Mouse (Mus musculus): ENCODE results near the gene Vps26c.

GRCm38 (mm10) chr16:94525955-94526343 is 681 bp downstream of the Vps26c start:
- TF ChIP-seq CTCF (IDR thresholded peaks at IDR 0.05; ENCODE audit: borderline replicate concordance, extremely low read depth, insufficient read depth, insufficient read length) = no peak
- TF ChIP-seq POLR2A (IDR thresholded peaks at IDR 0.05; ENCODE audit: borderline replicate concordance, extremely low read depth, insufficient read depth, insufficient read length, poor library complexity, severe bottlenecking) = no peak
